Mouse (Mus musculus) midbrain, embryonic 16.5 days (tissue): Measurements from ENCODE around the gene Olfr1026. TPM values are rescaled to one million over a fixed set of nuclear protein-coding genes. Genes with fewer than 3 reads are reported as not detected.

Source experiments
- ATAC-seq: fragments of 200-750 bp; cut with Nextera tagmentation; 2 replicates; pipeline ENCODE4 v1.8.0; 2017; ENCODE audit warnings: moderate TSS enrichment
- H3K27ac ChIP-seq: fragments of 300-500 bp; sonication (generic); 2 replicates; pipeline ENCODE4 v1.5.1; 2014; ENCODE audit warnings: mild to moderate bottlenecking, low read length, mixed read lengths
- H3K27me3 ChIP-seq: fragments of 300-500 bp; sonication (generic); 2 replicates; pipeline ENCODE4 v1.6.1; 2014; ENCODE audit warnings: low read depth, low read length, mixed read lengths; ENCODE audit not compliant: control insufficient read depth, insufficient read depth
- H3K36me3 ChIP-seq: fragments of 300-500 bp; sonication (generic); 2 replicates; pipeline ENCODE4 v1.6.1; 2014; ENCODE audit warnings: mild to moderate bottlenecking, low read length, moderate library complexity, mixed read lengths; ENCODE audit not compliant: control insufficient read depth, insufficient read depth
- H3K4me1 ChIP-seq: fragments of 300-500 bp; sonication (generic); 2 replicates; pipeline ENCODE4 v1.6.1; 2014; ENCODE audit warnings: mild to moderate bottlenecking, low read length, mixed read lengths; ENCODE audit not compliant: control insufficient read depth, insufficient read depth
- H3K4me2 ChIP-seq: fragments of 300-500 bp; sonication (generic); 2 replicates; pipeline ENCODE4 v1.6.1; 2014; ENCODE audit warnings: mild to moderate bottlenecking, low read length, mixed read lengths
- H3K4me3 ChIP-seq: fragments of 300-500 bp; sonication (generic); 2 replicates; pipeline ENCODE4 v1.5.1; 2014; ENCODE audit warnings: low read depth, mild to moderate bottlenecking, low read length, moderate library complexity, mixed read lengths
- H3K9ac ChIP-seq: fragments of 300-500 bp; sonication (generic); 2 replicates; pipeline ENCODE4 v1.6.1; 2014; ENCODE audit warnings: low read depth, low read length, mixed read lengths
- H3K9me3 ChIP-seq: fragments of 300-500 bp; sonication (generic); replicated peaks from 2 replicates; pipeline ENCODE4 v1.6.1; 2014; ENCODE audit warnings: mild to moderate bottlenecking, low read length, mixed read lengths; ENCODE audit not compliant: control insufficient read depth, poor library complexity, severe bottlenecking
- WGBS: fragments of 180-500 bp; shearing (Covaris S2); extraction: QIAGEN DNeasy Blood & Tissue Kit; methylation state at CpG from one replicate; pipeline ENCODE4 v1.1.7; 2014; 5-methylcytosine and 5-hydroxymethylcytosine counted together
- polyA plus RNA-seq: library from polyadenylated mRNA; unstranded; fragments of >200 nt; fragmentation: Nextera tagmentation; extraction: Ambion mirVana; gene quantifications from 2 replicates; pipeline ENCODE4 v1.2.1, GENCODE M21; 2015

The Olfr1026 gene
- not detected in 2 replicates for polyA plus RNA-seq

GRCm38 (mm10) chr2:85921258-85921657 is at the start of gene Olfr1026:
Olfr1026 (plus strand) TSS chr2:85921558.
- H3K27me3 ChIP-seq = no peaks in the 10 kb centered on the region
- 87% methylated on average over 3 of the region's 3 CpGs for WGBS
- no peaks in the 10 kb centered on the region for H3K9me3 ChIP-seq
- H3K36me3 ChIP-seq = no peaks in the 10 kb centered on the region
- no peak within 1 kb of the TSS for H3K27ac ChIP-seq
- no peak within 1 kb of the TSS for H3K9ac ChIP-seq
- no peak within 1 kb of the TSS for H3K4me2 ChIP-seq
- no peak within 1 kb of the TSS for H3K4me3 ChIP-seq
- H3K4me1 ChIP-seq = no peaks in the 10 kb centered on the region
- no peak for ATAC-seq

GRCm38 (mm10) chr2:85885340-85885739 is 36.0 kb upstream of the Olfr1026 start, which contains the start of gene Olfr1023:
Olfr1023 (plus strand) TSS chr2:85885640.
- H3K27ac ChIP-seq = no peak within 1 kb of the TSS
- no peaks in the 10 kb centered on the region for H3K4me1 ChIP-seq
- H3K27me3 ChIP-seq = no peaks in the 10 kb centered on the region
- WGBS = 76% methylated on average over 2 of the region's 2 CpGs
- H3K4me2 ChIP-seq = no peak within 1 kb of the TSS
- no peak within 1 kb of the TSS for H3K9ac ChIP-seq
- H3K9me3 ChIP-seq = no peaks in the 10 kb centered on the region
- no peak for ATAC-seq
- H3K4me3 ChIP-seq = no peak within 1 kb of the TSS
- no peaks in the 10 kb centered on the region for H3K36me3 ChIP-seq

GRCm38 (mm10) chr2:85904952-85905351 is 16.4 kb upstream of the Olfr1026 start, which contains the start of gene Olfr1024:
Olfr1024 (minus strand) TSS chr2:85905052.
- no peak within 1 kb of the TSS for H3K27ac ChIP-seq
- H3K9ac ChIP-seq = no peak within 1 kb of the TSS
- no peak within 1 kb of the TSS for H3K4me3 ChIP-seq
- no peaks in the 10 kb centered on the region for H3K27me3 ChIP-seq
- 85% methylated on average over 3 of the region's 3 CpGs for WGBS
- H3K36me3 ChIP-seq = no peaks in the 10 kb centered on the region
- no peaks in the 10 kb centered on the region for H3K9me3 ChIP-seq
- no peaks in the 10 kb centered on the region for H3K4me1 ChIP-seq
- no peak within 1 kb of the TSS for H3K4me2 ChIP-seq
- ATAC-seq = no peak

GRCm38 (mm10) chr2:85913197-85913596 is 8.2 kb upstream of the Olfr1026 start:
- Histone ChIP-seq H3K27ac (no peak overlapping the region), H3K9me3 (no peaks in the 10 kb centered on the region), H3K9ac (no peak overlapping the region), H3K36me3 (no peaks in the 10 kb centered on the region), H3K4me3 (no peak overlapping the region), H3K27me3 (no peaks in the 10 kb centered on the region), H3K4me1 (no peaks in the 10 kb centered on the region), H3K4me2 (no peak overlapping the region)
- no peak for ATAC-seq

GRCm38 (mm10) chr2:85914893-85915292 is 6.5 kb upstream of the Olfr1026 start, which contains the start of gene Olfr1025-ps1:
Olfr1025-ps1 (plus strand) TSS chr2:85915193.
- Histone ChIP-seq H3K9ac (no peak within 1 kb of the TSS), H3K36me3 (no peaks in the 10 kb centered on the region), H3K4me3 (no peak within 1 kb of the TSS), H3K4me1 (no peaks in the 10 kb centered on the region), H3K27me3 (no peaks in the 10 kb centered on the region), H3K27ac (no peak within 1 kb of the TSS), H3K9me3 (no peaks in the 10 kb centered on the region), H3K4me2 (no peak within 1 kb of the TSS)
- no peak for ATAC-seq
- WGBS = 57% methylated on average over 1 of the region's 1 CpGs

- no peak within 1 kb of the TSS for H3K27ac ChIP-seq
- no peaks in the 10 kb centered on the region for H3K27me3 ChIP-seq
- H3K4me2 ChIP-seq = no peak within 1 kb of the TSS
- no peak within 1 kb of the TSS for H3K9ac ChIP-seq
- no peaks in the 10 kb centered on the region for H3K4me1 ChIP-seq
- H3K36me3 ChIP-seq = no peaks in the 10 kb centered on the region
- H3K4me3 ChIP-seq = no peak within 1 kb of the TSS
- no peaks in the 10 kb centered on the region for H3K9me3 ChIP-seq
- no peak for ATAC-seq
- 81% methylated on average over 1 of the region's 1 CpGs for WGBS
These were observed 28.8 kb downstream of the Olfr1026 start, which contains the start of gene Olfr1028 for GRCm38 (mm10) chr2:85950137-85950536. Olfr1028 (plus strand) TSS chr2:85950437.

GRCm38 (mm10) chr2:85973595-85973994 is 52.2 kb downstream of the Olfr1026 start, which contains the start of gene Olfr1029:
Olfr1029 (plus strand) TSS chr2:85973895.
- Histone ChIP-seq H3K9me3 (no peaks in the 10 kb centered on the region), H3K27me3 (no peaks in the 10 kb centered on the region), H3K36me3 (no peaks in the 10 kb centered on the region), H3K4me1 (no peaks in the 10 kb centered on the region), H3K4me2 (no peak within 1 kb of the TSS), H3K27ac (no peak within 1 kb of the TSS), H3K9ac (no peak within 1 kb of the TSS), H3K4me3 (no peak within 1 kb of the TSS)
- WGBS = 84% methylated on average over 2 of the region's 2 CpGs
- no peak for ATAC-seq

Other genes with a start within 250 kb of the Olfr1026 start
- not detected in 2 replicates for gene Olfr1006, start 242.8 kb upstream of the Olfr1026 start, polyA plus RNA-seq
- gene Olfr1008, start 232.1 kb upstream of the Olfr1026 start, polyA plus RNA-seq = not detected in 2 replicates
- not detected in 2 replicates for gene Olfr1009, start 206.1 kb upstream of the Olfr1026 start, polyA plus RNA-seq
- not detected in 2 replicates for gene Olfr1012, start 158.8 kb upstream of the Olfr1026 start, polyA plus RNA-seq
- gene Olfr1013, start 154.5 kb upstream of the Olfr1026 start, polyA plus RNA-seq = not detected in 2 replicates
- gene Olfr1014, start 148.8 kb upstream of the Olfr1026 start, polyA plus RNA-seq = not detected in 2 replicates
- not detected in 2 replicates for gene Olfr1015, start 139.5 kb upstream of the Olfr1026 start, polyA plus RNA-seq
- not detected in 2 replicates for gene Olfr1016, start 119.0 kb upstream of the Olfr1026 start, polyA plus RNA-seq
- gene Olfr1018, start 103.1 kb upstream of the Olfr1026 start, polyA plus RNA-seq = not detected in 2 replicates
- gene Olfr1019, start 76.1 kb upstream of the Olfr1026 start, polyA plus RNA-seq = not detected in 2 replicates
- gene Olfr1020, start 74.5 kb upstream of the Olfr1026 start, polyA plus RNA-seq = not detected in 2 replicates
- not detected in 2 replicates for gene Olfr1022, start 53.0 kb upstream of the Olfr1026 start, polyA plus RNA-seq
- gene Olfr1023, start 35.9 kb upstream of the Olfr1026 start, polyA plus RNA-seq = not detected in 2 replicates
- gene Olfr1024, start 16.5 kb upstream of the Olfr1026 start, polyA plus RNA-seq = not detected in 2 replicates
- gene Olfr1025-ps1, start 6.4 kb upstream of the Olfr1026 start, polyA plus RNA-seq = not detected in 2 replicates
- gene Olfr1028, start 28.9 kb downstream of the Olfr1026 start, polyA plus RNA-seq = not detected in 2 replicates
- gene Olfr1029, start 52.3 kb downstream of the Olfr1026 start, polyA plus RNA-seq = not detected in 2 replicates
- gene Olfr1030, start 57.7 kb downstream of the Olfr1026 start, polyA plus RNA-seq = not detected in 2 replicates
- gene Olfr1031, start 68.7 kb downstream of the Olfr1026 start, polyA plus RNA-seq = not detected in 2 replicates
- gene Olfr1032, start 84.0 kb downstream of the Olfr1026 start, polyA plus RNA-seq = not detected in 2 replicates
- 0.79 TPM in 1 of 2 replicates, not detected in the other for gene Olfr1033, start 99.1 kb downstream of the Olfr1026 start, polyA plus RNA-seq
- not detected in 2 replicates for gene Olfr1034, start 124.3 kb downstream of the Olfr1026 start, polyA plus RNA-seq
- not detected in 2 replicates for gene Olfr1036, start 152.4 kb downstream of the Olfr1026 start, polyA plus RNA-seq
- gene Olfr1037, start 165.8 kb downstream of the Olfr1026 start, polyA plus RNA-seq = not detected in 2 replicates
- gene Olfr1039, start 214.4 kb downstream of the Olfr1026 start, polyA plus RNA-seq = not detected in 2 replicates
- gene Olfr1040, start 225.2 kb downstream of the Olfr1026 start, polyA plus RNA-seq = not detected in 2 replicates
- not detected in 2 replicates for gene Olfr1042, start 240.3 kb downstream of the Olfr1026 start, polyA plus RNA-seq
- not detected in 2 replicates for gene Olfr1043, start 246.0 kb downstream of the Olfr1026 start, polyA plus RNA-seq